Mouse (Mus musculus) midbrain, postnatal 0 days (tissue): ENCODE measurements around the gene 4930447C04Rik. TPM values are rescaled to one million over a fixed set of nuclear protein-coding genes. Genes with fewer than 3 reads are reported as not detected.
A peak's percentile ranks its signal among the peaks of the same experiment; 100 is the strongest.

Source experiments
- ATAC-seq: fragments of 200-750 bp; cut with Nextera tagmentation; 2 replicates; pipeline ENCODE4 v1.8.0; 2017; ENCODE audit warnings: moderate number of reproducible peaks, mild to moderate bottlenecking, moderate TSS enrichment, moderate library complexity; ENCODE audit not compliant: low FRiP score
- DNase-seq: peaks from one replicate; pipeline ENCODE4 v3.0.0-alpha.2; 2015; ENCODE audit warnings: low spot score
- H3K27ac ChIP-seq: fragments of 300-500 bp; sonication (generic); 2 replicates; pipeline ENCODE4 v1.5.1; 2014; ENCODE audit warnings: low read depth, mild to moderate bottlenecking, low read length, mixed read lengths
- H3K27me3 ChIP-seq: fragments of 300-500 bp; sonication (generic); 2 replicates; pipeline ENCODE4 v1.6.1; 2014; ENCODE audit warnings: low read length, control low read depth, mixed read lengths; ENCODE audit not compliant: insufficient read depth
- H3K36me3 ChIP-seq: fragments of 300-500 bp; sonication (generic); 2 replicates; pipeline ENCODE4 v1.6.1; 2014; ENCODE audit warnings: low read length, control low read depth, mixed read lengths; ENCODE audit not compliant: insufficient read depth
- H3K4me1 ChIP-seq: fragments of 300-500 bp; sonication (generic); 2 replicates; pipeline ENCODE4 v1.6.1; 2014; ENCODE audit warnings: mild to moderate bottlenecking, control low read depth, antibody characterized with exemption, low read length, mixed read lengths; ENCODE audit not compliant: insufficient read depth
- H3K4me2 ChIP-seq: fragments of 300-500 bp; sonication (generic); 2 replicates; pipeline ENCODE4 v1.6.1; 2014; ENCODE audit warnings: low read depth, mild to moderate bottlenecking, low read length, mixed read lengths; ENCODE audit not compliant: poor library complexity, severe bottlenecking
- H3K4me3 ChIP-seq: fragments of 300-500 bp; sonication (generic); 2 replicates; pipeline ENCODE4 v1.5.1; 2014; ENCODE audit warnings: low read depth, mild to moderate bottlenecking, low read length, moderate library complexity
- H3K9ac ChIP-seq: fragments of 300-500 bp; sonication (generic); replicated peaks from 2 replicates; pipeline ENCODE4 v1.6.1; 2014; ENCODE audit warnings: mild to moderate bottlenecking, low read length, moderate library complexity, mixed read lengths; ENCODE audit not compliant: poor library complexity, severe bottlenecking
- H3K9me3 ChIP-seq: fragments of 300-500 bp; sonication (generic); 2 replicates; pipeline ENCODE4 v1.6.1; 2016; ENCODE audit warnings: low read length, control low read depth
- CTCF ChIP-seq: IDR thresholded peaks from 2 replicates; pipeline ENCODE4 v1.5.1; 2016; ENCODE audit warnings: antibody characterized with exemption, mild to moderate bottlenecking
- WGBS: fragments of 180-500 bp; shearing (Covaris S2); extraction: QIAGEN DNeasy Blood & Tissue Kit; methylation state at CpG from one replicate; pipeline ENCODE4 v1.1.7; 2014; 5-methylcytosine and 5-hydroxymethylcytosine counted together
- polyA plus RNA-seq: library from polyadenylated mRNA; unstranded; fragments of >200 nt; fragmentation: Nextera tagmentation; extraction: Ambion mirVana; gene quantifications from 2 replicates; pipeline ENCODE4 v1.2.1, GENCODE M21; 2015
- total RNA-seq: library from RNA; depleted of rRNA; stranded (reverse); fragments of >200 nt; gene quantifications from 2 replicates; pipeline ENCODE4 v1.2.3, GENCODE M21; 2014; rRNA removed

Gene 4930447C04Rik
- total and polyA plus RNA-seq, 2 experiments from 2014 or later, result 8.9 to 9.9 TPM

- H3K4me2 ChIP-seq, result peak overlapping the region; percentile 65
- ATAC-seq, result peak; percentile 69
- H3K9ac ChIP-seq, result peak overlapping the region; percentile 69
- H3K27me3 ChIP-seq, result peaks cover 3% of the 10 kb centered on the region; the same call in 1 of the 2 replicates
- no peaks in the 10 kb centered on the region for H3K9me3 ChIP-seq
- H3K4me3 ChIP-seq, result peak overlapping the region; percentile 41
- 7% methylated on average over 40 of the region's 42 CpGs for WGBS
- H3K27ac ChIP-seq, result peak overlapping the region; percentile 65
- no peak for TF ChIP-seq CTCF
- H3K4me1 ChIP-seq, result no peaks in the 10 kb centered on the region; the same call in 1 of the 2 replicates
- peak; percentile 68 for DNase-seq
- H3K36me3 ChIP-seq, result no peaks in the 10 kb centered on the region
Observed at GRCm38 (mm10) chr12:72831711-72832432, 108.7 kb downstream of the 4930447C04Rik start.

Other genes starting within 250 kb of the 4930447C04Rik start
- gene Ppm1a, start 183.3 kb downstream of the 4930447C04Rik start, total RNA-seq, result 170 and 198 TPM in 2 replicates
- 70.6 and 79.3 TPM in 2 replicates for gene Ppm1a, start 183.3 kb downstream of the 4930447C04Rik start, polyA plus RNA-seq
- gene Six6, start 882 bp downstream of the 4930447C04Rik start, total RNA-seq, result 0.11 TPM in 1 of 2 replicates, not detected in the other
- gene Six6, start 882 bp downstream of the 4930447C04Rik start, polyA plus RNA-seq, result 1.2 and 3.8 TPM in 2 replicates
- 0.44 and 1.3 TPM in 2 replicates for gene Six1, start 113.1 kb upstream of the 4930447C04Rik start, total RNA-seq
- gene Six1, start 113.1 kb upstream of the 4930447C04Rik start, polyA plus RNA-seq, result 0.55 and 0.68 TPM in 2 replicates
- gene Six4, start 172.7 kb upstream of the 4930447C04Rik start, total RNA-seq, result 0.38 and 0.66 TPM in 2 replicates
- gene Six4, start 172.7 kb upstream of the 4930447C04Rik start, polyA plus RNA-seq, result 0.10 and 0.16 TPM in 2 replicates
- 13.2 and 15.2 TPM in 2 replicates for gene Mnat1, start 182.9 kb upstream of the 4930447C04Rik start, total RNA-seq
- 16.1 and 17.5 TPM in 2 replicates for gene Mnat1, start 182.9 kb upstream of the 4930447C04Rik start, polyA plus RNA-seq